ENCODE assay signal across 14 mouse cellular contexts in the genomic region with DNA sequence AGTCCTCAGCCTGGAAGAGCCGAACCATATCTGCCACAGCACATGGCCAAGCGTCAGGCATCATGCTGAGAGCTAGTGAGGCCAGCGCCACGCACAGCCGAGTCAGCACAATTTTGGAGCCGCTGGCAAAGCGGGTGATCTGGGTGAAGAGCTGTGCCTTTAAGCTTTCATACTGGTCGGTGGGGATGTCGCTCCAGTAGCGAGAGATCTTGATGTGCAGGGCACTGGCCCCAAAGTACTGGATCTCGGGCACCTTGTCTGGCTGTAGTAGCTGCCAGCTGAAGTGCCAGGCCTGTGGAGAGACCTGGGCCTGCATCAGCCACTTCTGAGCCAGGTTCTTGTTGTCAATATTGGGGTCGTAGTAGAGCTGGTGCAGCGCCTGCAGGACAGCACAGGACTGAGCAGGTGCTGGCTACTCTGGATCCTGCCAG. TPM values are rescaled to one million over a fixed set of nuclear protein-coding genes. Genes with fewer than 3 reads are reported as not detected.
A peak's percentile ranks its signal among the peaks of the same experiment; 100 is the strongest.
DNase-seq lines count a peak whose midpoint lies in the region; ATAC-seq and TF ChIP-seq lines count a peak whose summit lies in the region.
"Had no signal": no experiment of that assay in that cellular context is flagged by ENCODE, and none has a peak within 500 bp of the region (broad histone marks: within the 10 kb centered on the region; RNA-seq: fewer than 3 reads in every experiment).

No protein-coding gene starts in this region.

- TF ChIP-seq CTCF in liver, postnatal 0 days (IDR thresholded peaks at IDR 0.05; ENCODE audit: low read depth) = no peak

- H3K27me3 ChIP-seq in forebrain, embryonic 13.5 days = no peaks in the 10 kb centered on the region
- H3K27me3 ChIP-seq in forebrain, embryonic 10.5 days (ENCODE audit: poor library complexity, severe bottlenecking) = no peaks in the 10 kb centered on the region
- H3K27me3 ChIP-seq in midbrain, embryonic 10.5 days (ENCODE audit: low read depth, poor library complexity, severe bottlenecking) = no peaks in the 10 kb centered on the region
- no peaks in the 10 kb centered on the region for H3K27me3 ChIP-seq in midbrain, embryonic 14.5 days (ENCODE audit: control insufficient read depth, insufficient read depth, low read length)
- H3K27me3 ChIP-seq in embryonic facial prominence, embryonic 10.5 days (replicated peaks; ENCODE audit: low read depth, poor library complexity, severe bottlenecking) = no peaks in the 10 kb centered on the region
- H3K27me3 ChIP-seq in neural tube, embryonic 13.5 days = no peaks in the 10 kb centered on the region
- no peaks in the 10 kb centered on the region for H3K27me3 ChIP-seq in liver, postnatal 0 days (ENCODE audit: insufficient read depth, low read length)
- H3K27me3 ChIP-seq: heart, embryonic 13.5 days had no signal

- peaks cover 19% of the 10 kb centered on the region for H3K36me3 ChIP-seq in forebrain, embryonic 13.5 days (ENCODE audit: poor library complexity, severe bottlenecking)
- H3K36me3 ChIP-seq in forebrain, embryonic 10.5 days (replicated peaks) = peaks cover 52% of the 10 kb centered on the region
- H3K36me3 ChIP-seq in midbrain, embryonic 10.5 days = peaks cover 52% of the 10 kb centered on the region
- H3K36me3 ChIP-seq in midbrain, embryonic 14.5 days (ENCODE audit: control insufficient read depth, insufficient read depth, low read length) = peaks cover 17% of the 10 kb centered on the region
- peaks cover 56% of the 10 kb centered on the region for H3K36me3 ChIP-seq in embryonic facial prominence, embryonic 10.5 days (replicated peaks)
- H3K36me3 ChIP-seq in neural tube, embryonic 13.5 days = peaks cover 23% of the 10 kb centered on the region
- H3K36me3 ChIP-seq in liver, postnatal 0 days (replicated peaks; ENCODE audit: insufficient read depth, low read length) = peaks cover 4% of the 10 kb centered on the region

- TF ChIP-seq EP300 in liver, postnatal 0 days (IDR thresholded peaks at IDR 0.05; ENCODE audit: low read depth) = no peak

- H3K27ac ChIP-seq in forebrain, embryonic 13.5 days = no peak overlapping the region
- H3K27ac ChIP-seq in forebrain, embryonic 10.5 days = no peak overlapping the region
- H3K27ac ChIP-seq in midbrain, embryonic 10.5 days (replicated peaks) = no peak overlapping the region
- no peak overlapping the region for H3K27ac ChIP-seq in midbrain, embryonic 14.5 days (replicated peaks; ENCODE audit: low read depth, low read length)
- H3K27ac ChIP-seq in embryonic facial prominence, embryonic 10.5 days (replicated peaks) = no peak overlapping the region
- H3K27ac ChIP-seq in neural tube, embryonic 13.5 days (replicated peaks) = no peak overlapping the region
- no peak overlapping the region for H3K27ac ChIP-seq in liver, postnatal 0 days (ENCODE audit: low read depth)
- H3K27ac ChIP-seq: heart, embryonic 13.5 days; liver, embryonic 14.5 days; macrophage had no signal

- peaks cover 75% of the 10 kb centered on the region for H3K4me1 ChIP-seq in forebrain, embryonic 13.5 days
- peaks cover 68% of the 10 kb centered on the region for H3K4me1 ChIP-seq in forebrain, embryonic 10.5 days
- H3K4me1 ChIP-seq in midbrain, embryonic 10.5 days = peaks cover 66% of the 10 kb centered on the region
- peaks cover 59% of the 10 kb centered on the region for H3K4me1 ChIP-seq in midbrain, embryonic 14.5 days (ENCODE audit: control insufficient read depth, insufficient read depth, low read length)
- H3K4me1 ChIP-seq in embryonic facial prominence, embryonic 10.5 days = peaks cover 38% of the 10 kb centered on the region
- H3K4me1 ChIP-seq in neural tube, embryonic 13.5 days (replicated peaks) = peaks cover 81% of the 10 kb centered on the region
- peaks cover 28% of the 10 kb centered on the region for H3K4me1 ChIP-seq in liver, postnatal 0 days (ENCODE audit: insufficient read depth)

- peak overlapping the region; percentile 94; the same call in 1 of the 2 replicates for H3K9ac ChIP-seq in forebrain, embryonic 13.5 days
- no peak overlapping the region for H3K9ac ChIP-seq in midbrain, embryonic 14.5 days (replicated peaks; ENCODE audit: low read length)
- peak overlapping the region; percentile 96; the same call in 1 of the 2 replicates for H3K9ac ChIP-seq in neural tube, embryonic 13.5 days
- H3K9ac ChIP-seq in liver, postnatal 0 days (replicated peaks) = no peak overlapping the region
- H3K9ac ChIP-seq: heart, embryonic 13.5 days; liver, embryonic 14.5 days had no signal

- no peak for DNase-seq in forebrain, embryonic 10.5 days (ENCODE audit: extremely low spot score, low spot score)
- no peak for DNase-seq in midbrain, embryonic 10.5 days (ENCODE audit: low spot score)
- no peak for DNase-seq in midbrain, embryonic 14.5 days
- DNase-seq in embryonic facial prominence, embryonic 10.5 days (ENCODE audit: low spot score) = no peak
- no peak for DNase-seq in lung, postnatal 36 days
- DNase-seq in liver, postnatal 0 days = no peak
- DNase-seq: kidney, postnatal 4 days had no signal

- 88% methylated on average over 13 of the region's 13 CpGs for WGBS in forebrain, embryonic 13.5 days
- 94% methylated on average over 13 of the region's 13 CpGs for WGBS in forebrain, embryonic 10.5 days
- 94% methylated on average over 13 of the region's 13 CpGs for WGBS in midbrain, embryonic 10.5 days
- 91% methylated on average over 13 of the region's 13 CpGs for WGBS in midbrain, embryonic 14.5 days
- 91% methylated on average over 13 of the region's 13 CpGs for WGBS in embryonic facial prominence, embryonic 10.5 days
- 90% methylated on average over 13 of the region's 13 CpGs for WGBS in neural tube, embryonic 13.5 days
- 92% methylated on average over 13 of the region's 13 CpGs for WGBS in liver, postnatal 0 days (ENCODE audit: insufficient replicate concordance)

- H3K4me2 ChIP-seq in forebrain, embryonic 13.5 days = peak overlapping the region; percentile 100
- no peak overlapping the region for H3K4me2 ChIP-seq in midbrain, embryonic 14.5 days (ENCODE audit: low read length)
- H3K4me2 ChIP-seq in neural tube, embryonic 13.5 days = peak overlapping the region; percentile 100
- H3K4me2 ChIP-seq in liver, postnatal 0 days (ENCODE audit: low read depth, low read length) = no peak overlapping the region

- H3K9me3 ChIP-seq in forebrain, embryonic 13.5 days (replicated peaks) = no peaks in the 10 kb centered on the region
- no peaks in the 10 kb centered on the region for H3K9me3 ChIP-seq in forebrain, embryonic 10.5 days
- no peaks in the 10 kb centered on the region for H3K9me3 ChIP-seq in midbrain, embryonic 10.5 days (replicated peaks)
- no peaks in the 10 kb centered on the region for H3K9me3 ChIP-seq in midbrain, embryonic 14.5 days (ENCODE audit: control insufficient read depth, low read length)
- H3K9me3 ChIP-seq in embryonic facial prominence, embryonic 10.5 days = no peaks in the 10 kb centered on the region
- no peaks in the 10 kb centered on the region for H3K9me3 ChIP-seq in neural tube, embryonic 13.5 days
- no peaks in the 10 kb centered on the region for H3K9me3 ChIP-seq in liver, postnatal 0 days (ENCODE audit: low read length)
- H3K9me3 ChIP-seq: G1E; heart, embryonic 13.5 days had no signal

- H3K4me3 ChIP-seq in forebrain, embryonic 13.5 days = no peak overlapping the region
- H3K4me3 ChIP-seq in forebrain, embryonic 10.5 days = no peak overlapping the region
- 0 out of 2 replicates have a peak overlapping the region, but pooled peaks have one; percentile 11 for H3K4me3 ChIP-seq in midbrain, embryonic 10.5 days
- no peak overlapping the region for H3K4me3 ChIP-seq in midbrain, embryonic 14.5 days (replicated peaks; ENCODE audit: low read depth, low read length)
- H3K4me3 ChIP-seq in embryonic facial prominence, embryonic 10.5 days = peak overlapping the region; percentile 24; the same call in 1 of the 2 replicates
- H3K4me3 ChIP-seq in neural tube, embryonic 13.5 days = 0 out of 2 replicates have a peak overlapping the region, but pooled peaks have one; percentile 63
- H3K4me3 ChIP-seq in liver, postnatal 0 days (ENCODE audit: low read depth, low read length) = no peak overlapping the region

- ATAC-seq in forebrain, embryonic 13.5 days = no peak
- ATAC-seq in midbrain, embryonic 14.5 days (ENCODE audit: low FRiP score, low TSS enrichment) = no peak
- ATAC-seq in neural tube, embryonic 13.5 days (ENCODE audit: low read depth) = no peak
- no peak for ATAC-seq in liver, postnatal 0 days
- ATAC-seq: activated CD4-positive, CD25-positive, alpha-beta regulatory T cell, adult 4 months had no signal

RNA-seq across cellular contexts. Expression of a gene that starts 2.7 kb away (rescaled TPM):
- 60.5 and 70.6 TPM in 2 replicates for polyA plus RNA-seq in forebrain, embryonic 13.5 days (2015; fragmentation: Nextera tagmentation; extraction: Ambion mirVana)
- polyA plus RNA-seq in forebrain, embryonic 10.5 days (2016; fragmentation: Nextera tagmentation; extraction: Ambion mirVana) = 63.2 and 67.3 TPM in 2 replicates
- 66.5 and 80.5 TPM in 2 replicates for polyA plus RNA-seq in midbrain, embryonic 10.5 days (2016; fragmentation: Nextera tagmentation; extraction: Ambion mirVana)
- polyA plus RNA-seq in midbrain, embryonic 14.5 days (2014; fragmentation: Nextera tagmentation; extraction: Ambion mirVana) = 56.0 and 62.7 TPM in 2 replicates
- 62.8 and 72.3 TPM in 2 replicates for polyA plus RNA-seq in embryonic facial prominence, embryonic 10.5 days (2016; fragmentation: Nextera tagmentation; extraction: Ambion mirVana)
- 64.9 and 65.3 TPM in 2 replicates for polyA plus RNA-seq in neural tube, embryonic 13.5 days (2015; fragmentation: Nextera tagmentation; extraction: Ambion mirVana)
- 7.5 and 7.7 TPM in 2 replicates for polyA plus RNA-seq in liver, postnatal 0 days (2015; fragmentation: Nextera tagmentation; extraction: Ambion mirVana)

RNA-seq across cellular contexts. Expression of a gene that starts 17.4 kb away (rescaled TPM):
- 0.21 and 0.31 TPM in 2 replicates for polyA plus RNA-seq in forebrain, embryonic 13.5 days (2015; fragmentation: Nextera tagmentation; extraction: Ambion mirVana)
- polyA plus RNA-seq in forebrain, embryonic 10.5 days (2016; fragmentation: Nextera tagmentation; extraction: Ambion mirVana) = 0.44 and 0.58 TPM in 2 replicates
- polyA plus RNA-seq in midbrain, embryonic 10.5 days (2016; fragmentation: Nextera tagmentation; extraction: Ambion mirVana) = 0.51 and 0.81 TPM in 2 replicates
- 0.50 and 0.66 TPM in 2 replicates for polyA plus RNA-seq in midbrain, embryonic 14.5 days (2014; fragmentation: Nextera tagmentation; extraction: Ambion mirVana)
- 3.1 and 6.7 TPM in 2 replicates for polyA plus RNA-seq in embryonic facial prominence, embryonic 10.5 days (2016; fragmentation: Nextera tagmentation; extraction: Ambion mirVana)
- 1.0 and 1.5 TPM in 2 replicates for polyA plus RNA-seq in neural tube, embryonic 13.5 days (2015; fragmentation: Nextera tagmentation; extraction: Ambion mirVana)
- polyA plus RNA-seq in liver, postnatal 0 days (2015; fragmentation: Nextera tagmentation; extraction: Ambion mirVana) = 0.88 TPM in 2 replicates
- polyA plus RNA-seq: activated CD4-positive, CD25-positive, alpha-beta regulatory T cell, adult 4 months; G1E; macrophage had no signal

RNA-seq across cellular contexts. Expression of a gene that starts 20.3 kb away (rescaled TPM):
- polyA plus RNA-seq in forebrain, embryonic 13.5 days (2015; fragmentation: Nextera tagmentation; extraction: Ambion mirVana) = 27.3 and 28.5 TPM in 2 replicates
- polyA plus RNA-seq in forebrain, embryonic 10.5 days (2016; fragmentation: Nextera tagmentation; extraction: Ambion mirVana) = 29.1 and 29.3 TPM in 2 replicates
- polyA plus RNA-seq in midbrain, embryonic 10.5 days (2016; fragmentation: Nextera tagmentation; extraction: Ambion mirVana) = 27.9 and 30.9 TPM in 2 replicates
- 20.6 and 26.1 TPM in 2 replicates for polyA plus RNA-seq in midbrain, embryonic 14.5 days (2014; fragmentation: Nextera tagmentation; extraction: Ambion mirVana)
- polyA plus RNA-seq in embryonic facial prominence, embryonic 10.5 days (2016; fragmentation: Nextera tagmentation; extraction: Ambion mirVana) = 24.8 and 26.6 TPM in 2 replicates
- 21.3 and 22.0 TPM in 2 replicates for polyA plus RNA-seq in neural tube, embryonic 13.5 days (2015; fragmentation: Nextera tagmentation; extraction: Ambion mirVana)
- 3.5 and 4.5 TPM in 2 replicates for polyA plus RNA-seq in liver, postnatal 0 days (2015; fragmentation: Nextera tagmentation; extraction: Ambion mirVana)

RNA-seq across cellular contexts. Expression of a gene that starts 25.0 kb away (rescaled TPM):
- polyA plus RNA-seq in forebrain, embryonic 13.5 days (2015; fragmentation: Nextera tagmentation; extraction: Ambion mirVana) = 333 and 349 TPM in 2 replicates
- polyA plus RNA-seq in forebrain, embryonic 10.5 days (2016; fragmentation: Nextera tagmentation; extraction: Ambion mirVana) = 160 and 166 TPM in 2 replicates
- polyA plus RNA-seq in midbrain, embryonic 10.5 days (2016; fragmentation: Nextera tagmentation; extraction: Ambion mirVana) = 193 and 213 TPM in 2 replicates
- polyA plus RNA-seq in midbrain, embryonic 14.5 days (2014; fragmentation: Nextera tagmentation; extraction: Ambion mirVana) = 528 and 640 TPM in 2 replicates
- polyA plus RNA-seq in embryonic facial prominence, embryonic 10.5 days (2016; fragmentation: Nextera tagmentation; extraction: Ambion mirVana) = 157 and 162 TPM in 2 replicates
- 442 and 475 TPM in 2 replicates for polyA plus RNA-seq in neural tube, embryonic 13.5 days (2015; fragmentation: Nextera tagmentation; extraction: Ambion mirVana)
- 149 and 164 TPM in 2 replicates for polyA plus RNA-seq in liver, postnatal 0 days (2015; fragmentation: Nextera tagmentation; extraction: Ambion mirVana)

RNA-seq across cellular contexts. Expression of a gene that starts 28.9 kb away (rescaled TPM):
- polyA plus RNA-seq in forebrain, embryonic 13.5 days (2015; fragmentation: Nextera tagmentation; extraction: Ambion mirVana) = 28.7 and 32.0 TPM in 2 replicates
- polyA plus RNA-seq in forebrain, embryonic 10.5 days (2016; fragmentation: Nextera tagmentation; extraction: Ambion mirVana) = 20.9 and 21.8 TPM in 2 replicates
- polyA plus RNA-seq in midbrain, embryonic 10.5 days (2016; fragmentation: Nextera tagmentation; extraction: Ambion mirVana) = 24.8 and 27.9 TPM in 2 replicates
- polyA plus RNA-seq in midbrain, embryonic 14.5 days (2014; fragmentation: Nextera tagmentation; extraction: Ambion mirVana) = 78.1 and 94.2 TPM in 2 replicates
- polyA plus RNA-seq in embryonic facial prominence, embryonic 10.5 days (2016; fragmentation: Nextera tagmentation; extraction: Ambion mirVana) = 24.7 and 27.2 TPM in 2 replicates
- 43.7 and 45.5 TPM in 2 replicates for polyA plus RNA-seq in neural tube, embryonic 13.5 days (2015; fragmentation: Nextera tagmentation; extraction: Ambion mirVana)
- polyA plus RNA-seq in liver, postnatal 0 days (2015; fragmentation: Nextera tagmentation; extraction: Ambion mirVana) = 0.63 and 0.67 TPM in 2 replicates
- polyA plus RNA-seq: activated CD4-positive, CD25-positive, alpha-beta regulatory T cell, adult 4 months had no signal

Comparison
In these comparisons a context has a peak if more than half of its experiments do, and no peak if none do; other contexts are left out.
1. H3K4me3 ChIP-seq: peak in midbrain, embryonic 10.5 days (single experiment), embryonic facial prominence, embryonic 10.5 days (single experiment) and neural tube, embryonic 13.5 days (single experiment); none in forebrain, embryonic 13.5 days (single experiment), forebrain, embryonic 10.5 days (single experiment), midbrain, embryonic 14.5 days (single experiment) and liver, postnatal 0 days (single experiment).
2. H3K4me2 ChIP-seq: peak in forebrain, embryonic 13.5 days (single experiment) and neural tube, embryonic 13.5 days (single experiment); none in midbrain, embryonic 14.5 days (single experiment) and liver, postnatal 0 days (single experiment).
3. H3K9ac ChIP-seq: peak in forebrain, embryonic 13.5 days (single experiment) and neural tube, embryonic 13.5 days (single experiment); none in midbrain, embryonic 14.5 days (single experiment) and liver, postnatal 0 days (single experiment).